Mouse (Mus musculus): ENCODE measurements around the gene Wwc2. TPM values are rescaled to one million over a fixed set of nuclear protein-coding genes. Genes with fewer than 3 reads are reported as not detected.

Gene Wwc2
- polyA plus RNA-seq, 1 experiment from 2014 or later = 4.7 TPM

DNA sequence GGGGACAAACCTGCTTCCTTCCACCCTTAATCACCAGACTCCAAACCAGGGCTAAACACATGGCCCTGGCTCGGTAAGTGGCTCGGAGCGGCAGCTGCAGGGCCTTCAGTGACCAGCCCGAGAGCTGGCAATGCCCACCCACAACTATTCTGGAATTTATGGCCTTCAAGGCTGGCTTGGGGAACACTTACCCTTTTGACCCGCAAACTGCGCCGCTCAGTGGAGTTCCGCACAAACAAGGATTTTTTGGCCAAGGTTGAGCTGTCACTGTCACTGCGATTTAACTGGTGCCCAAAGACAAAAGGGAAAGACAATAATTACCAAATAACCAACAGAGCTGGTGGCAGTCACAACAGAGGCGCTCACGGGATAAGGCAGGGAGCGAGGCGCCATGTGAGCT lies 144.8 kb downstream of the Wwc2 start:
- Histone ChIP-seq H3K36me3 (ENCODE audit: control insufficient read depth, insufficient read depth, low read length) (peaks cover 4% of the 10 kb centered on the region; the same call in 1 of the 2 replicates), H3K9ac (ENCODE audit: low read depth, low read length) (no peak overlapping the region), H3K27ac (ENCODE audit: low read length) (no peak overlapping the region), H3K4me2 (ENCODE audit: low read length) (no peak overlapping the region), H3K27me3 (ENCODE audit: control insufficient read depth, insufficient read depth, low read depth, low read length) (no peaks in the 10 kb centered on the region), H3K9me3 (replicated peaks; ENCODE audit: control insufficient read depth, low read length, poor library complexity, severe bottlenecking) (no peaks in the 10 kb centered on the region), H3K4me3 (ENCODE audit: low read depth, low read length) (no peak overlapping the region), H3K4me1 (ENCODE audit: control insufficient read depth, insufficient read depth, low read length) (no peaks in the 10 kb centered on the region)
- 72% methylated on average over 13 of the region's 13 CpGs for WGBS
- ATAC-seq = no peak

DNA sequence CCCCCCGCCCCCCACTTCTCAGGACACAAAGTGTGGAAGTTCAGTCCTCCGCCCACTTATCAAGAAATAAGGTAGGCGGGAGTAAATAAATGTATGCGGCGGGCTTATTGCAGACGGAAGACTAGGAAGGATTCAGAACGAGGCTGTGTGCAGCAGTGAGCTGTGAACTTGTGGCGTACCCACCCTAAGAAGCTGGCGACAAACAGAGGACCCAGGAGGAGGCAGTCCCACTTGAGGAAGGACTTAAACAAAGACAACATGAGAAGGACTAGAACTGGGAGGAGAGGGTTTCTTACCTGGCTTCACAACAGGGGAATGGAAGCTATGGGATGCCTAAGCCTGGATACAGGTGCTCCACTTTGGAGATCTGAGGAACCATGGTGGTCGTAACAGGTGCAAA lies 147.1 kb downstream of the Wwc2 start:
- H3K36me3 ChIP-seq (ENCODE audit: control insufficient read depth, insufficient read depth, low read length) = peaks cover 9% of the 10 kb centered on the region; the same call in 1 of the 2 replicates
- ATAC-seq = no peak
- H3K9me3 ChIP-seq (replicated peaks; ENCODE audit: control insufficient read depth, low read length, poor library complexity, severe bottlenecking) = no peaks in the 10 kb centered on the region
- H3K27me3 ChIP-seq (ENCODE audit: control insufficient read depth, insufficient read depth, low read depth, low read length) = no peaks in the 10 kb centered on the region
- H3K27ac ChIP-seq (ENCODE audit: low read length) = no peak overlapping the region
- H3K4me3 ChIP-seq (ENCODE audit: low read depth, low read length) = no peak overlapping the region
- no peak overlapping the region for H3K4me2 ChIP-seq (ENCODE audit: low read length)
- WGBS = 96% methylated on average over 10 of the region's 10 CpGs
- no peak overlapping the region for H3K9ac ChIP-seq (ENCODE audit: low read depth, low read length)
- H3K4me1 ChIP-seq (ENCODE audit: control insufficient read depth, insufficient read depth, low read length) = no peaks in the 10 kb centered on the region

- no peak overlapping the region for H3K9ac ChIP-seq (ENCODE audit: low read depth, low read length)
- 83% methylated on average over 7 of the region's 7 CpGs for WGBS
- no peak for ATAC-seq
Observed at GRCm38 (mm10) chr8:47843063-47843462, 147.7 kb downstream of the Wwc2 start.

DNA sequence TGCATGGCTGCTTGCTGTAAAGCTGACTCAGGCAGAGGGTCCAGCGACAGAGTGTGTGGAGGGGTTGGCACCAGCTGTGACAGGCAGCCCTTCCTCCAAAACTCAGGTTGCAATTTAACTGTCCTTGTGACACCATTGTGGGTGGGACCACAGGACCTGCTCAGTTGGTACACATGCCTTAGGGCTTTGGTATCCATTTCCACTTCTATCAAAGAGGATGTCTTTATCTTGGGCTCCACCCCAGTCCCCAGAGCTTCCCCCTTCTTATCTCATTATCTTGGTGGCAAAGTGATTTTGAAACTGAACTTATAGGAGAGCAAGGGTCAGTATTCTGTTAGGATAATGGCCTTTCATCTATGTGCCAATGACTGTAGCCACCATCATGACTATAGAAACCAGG lies 156.8 kb downstream of the Wwc2 start:
- H3K9me3 ChIP-seq (replicated peaks; ENCODE audit: control insufficient read depth, low read length, poor library complexity, severe bottlenecking) = no peaks in the 10 kb centered on the region

More at GRCm38 (mm10) chr8:47843063-47843462, 147.7 kb downstream of the Wwc2 start:
- H3K27ac ChIP-seq (ENCODE audit: low read length) = no peak overlapping the region
- no peak overlapping the region for H3K4me3 ChIP-seq (ENCODE audit: low read depth, low read length)
- no peaks in the 10 kb centered on the region for H3K4me1 ChIP-seq (ENCODE audit: control insufficient read depth, insufficient read depth, low read length)
- H3K4me2 ChIP-seq (ENCODE audit: low read length) = no peak overlapping the region
- H3K27me3 ChIP-seq (ENCODE audit: control insufficient read depth, insufficient read depth, low read depth, low read length) = no peaks in the 10 kb centered on the region
- peaks cover 6% of the 10 kb centered on the region; the same call in 1 of the 2 replicates for H3K36me3 ChIP-seq (ENCODE audit: control insufficient read depth, insufficient read depth, low read length)
- H3K9me3 ChIP-seq (replicated peaks; ENCODE audit: control insufficient read depth, low read length, poor library complexity, severe bottlenecking) = no peaks in the 10 kb centered on the region

GRCm38 (mm10) chr8:47832616-47833015 lies 158.1 kb downstream of the Wwc2 start:
- 85% methylated on average over 6 of the region's 6 CpGs for WGBS
- Histone ChIP-seq H3K36me3 (ENCODE audit: control insufficient read depth, insufficient read depth, low read length) (no peaks in the 10 kb centered on the region), H3K27ac (ENCODE audit: low read length) (no peak overlapping the region), H3K27me3 (ENCODE audit: control insufficient read depth, insufficient read depth, low read depth, low read length) (no peaks in the 10 kb centered on the region), H3K4me2 (ENCODE audit: low read length) (no peak overlapping the region), H3K9ac (ENCODE audit: low read depth, low read length) (no peak overlapping the region), H3K9me3 (replicated peaks; ENCODE audit: control insufficient read depth, low read length, poor library complexity, severe bottlenecking) (no peaks in the 10 kb centered on the region), H3K4me3 (ENCODE audit: low read depth, low read length) (no peak overlapping the region), H3K4me1 (ENCODE audit: control insufficient read depth, insufficient read depth, low read length) (no peaks in the 10 kb centered on the region)
- no peak for ATAC-seq

More for the DNA sequence above, 156.8 kb downstream of the Wwc2 start:
- no peaks in the 10 kb centered on the region for H3K4me1 ChIP-seq (ENCODE audit: control insufficient read depth, insufficient read depth, low read length)
- H3K36me3 ChIP-seq (ENCODE audit: control insufficient read depth, insufficient read depth, low read length) = no peaks in the 10 kb centered on the region
- ATAC-seq = no peak
- no peaks in the 10 kb centered on the region for H3K27me3 ChIP-seq (ENCODE audit: control insufficient read depth, insufficient read depth, low read depth, low read length)
- no peak overlapping the region for H3K4me3 ChIP-seq (ENCODE audit: low read depth, low read length)
- H3K27ac ChIP-seq (ENCODE audit: low read length) = no peak overlapping the region
- H3K9ac ChIP-seq (ENCODE audit: low read depth, low read length) = no peak overlapping the region
- no peak overlapping the region for H3K4me2 ChIP-seq (ENCODE audit: low read length)
- WGBS = 79% methylated on average over 1 of the region's 1 CpGs

- WGBS = 89% methylated on average over 9 of the region's 9 CpGs
- H3K9ac ChIP-seq (ENCODE audit: low read depth, low read length) = no peak overlapping the region
- peaks cover 8% of the 10 kb centered on the region; the same call in 1 of the 2 replicates for H3K4me1 ChIP-seq (ENCODE audit: control insufficient read depth, insufficient read depth, low read length)
- H3K27ac ChIP-seq (ENCODE audit: low read length) = no peak overlapping the region
- H3K36me3 ChIP-seq (ENCODE audit: control insufficient read depth, insufficient read depth, low read length) = no peaks in the 10 kb centered on the region
- no peaks in the 10 kb centered on the region for H3K9me3 ChIP-seq (replicated peaks; ENCODE audit: control insufficient read depth, low read length, poor library complexity, severe bottlenecking)
- ATAC-seq = no peak
- H3K27me3 ChIP-seq (ENCODE audit: control insufficient read depth, insufficient read depth, low read depth, low read length) = no peaks in the 10 kb centered on the region
- no peak overlapping the region for H3K4me2 ChIP-seq (ENCODE audit: low read length)
- H3K4me3 ChIP-seq (ENCODE audit: low read depth, low read length) = no peak overlapping the region
Observed at GRCm38 (mm10) chr8:47826911-47827310, 163.8 kb downstream of the Wwc2 start.

GRCm38 (mm10) chr8:47825596-47825995 lies 165.1 kb downstream of the Wwc2 start:
- Histone ChIP-seq H3K36me3 (ENCODE audit: control insufficient read depth, insufficient read depth, low read length) (no peaks in the 10 kb centered on the region), H3K4me3 (ENCODE audit: low read depth, low read length) (no peak overlapping the region), H3K4me2 (ENCODE audit: low read length) (no peak overlapping the region), H3K27me3 (ENCODE audit: control insufficient read depth, insufficient read depth, low read depth, low read length) (no peaks in the 10 kb centered on the region), H3K9me3 (replicated peaks; ENCODE audit: control insufficient read depth, low read length, poor library complexity, severe bottlenecking) (no peaks in the 10 kb centered on the region), H3K4me1 (ENCODE audit: control insufficient read depth, insufficient read depth, low read length) (peaks cover 8% of the 10 kb centered on the region; the same call in 1 of the 2 replicates), H3K9ac (ENCODE audit: low read depth, low read length) (no peak overlapping the region), H3K27ac (ENCODE audit: low read length) (no peak overlapping the region)
- peak; percentile 16; the same call in 1 of the 2 replicates for ATAC-seq
- WGBS = 59% methylated on average over 5 of the region's 5 CpGs

GRCm38 (mm10) chr8:47824182-47824581 lies 166.5 kb downstream of the Wwc2 start, which contains the start of gene Cldn22:
Gene Cldn22 (plus strand): TSS chr8:47824482.
- Histone ChIP-seq H3K4me1 (ENCODE audit: control insufficient read depth, insufficient read depth, low read length) (peaks cover 8% of the 10 kb centered on the region; the same call in 1 of the 2 replicates), H3K27ac (ENCODE audit: low read length) (no peak within 1 kb of the TSS), H3K9me3 (replicated peaks; ENCODE audit: control insufficient read depth, low read length, poor library complexity, severe bottlenecking) (no peaks in the 10 kb centered on the region), H3K9ac (ENCODE audit: low read depth, low read length) (no peak within 1 kb of the TSS), H3K27me3 (ENCODE audit: control insufficient read depth, insufficient read depth, low read depth, low read length) (no peaks in the 10 kb centered on the region), H3K4me2 (ENCODE audit: low read length) (no peak within 1 kb of the TSS), H3K36me3 (ENCODE audit: control insufficient read depth, insufficient read depth, low read length) (no peaks in the 10 kb centered on the region), H3K4me3 (ENCODE audit: low read depth, low read length) (no peak within 1 kb of the TSS)
- no peak for ATAC-seq
- WGBS = 28% methylated on average over 13 of the region's 13 CpGs

DNA sequence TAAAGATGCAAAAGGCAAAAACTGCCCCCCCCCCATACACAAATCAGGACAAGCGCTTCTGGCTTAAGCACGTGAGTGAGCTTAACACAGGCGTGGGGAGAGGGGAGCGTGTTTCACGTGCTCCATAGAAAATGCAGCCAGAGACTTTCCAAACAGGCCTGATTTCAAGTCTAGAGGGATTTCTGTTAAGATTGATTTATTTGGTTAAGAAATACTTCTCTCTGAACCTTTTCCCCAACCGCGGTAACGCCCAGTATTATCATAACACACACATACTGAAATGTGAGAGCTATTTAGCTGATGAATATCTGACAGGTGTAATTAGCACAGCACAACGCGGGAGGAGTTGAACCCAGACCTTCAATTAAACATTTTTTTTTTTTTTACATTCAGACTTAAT lies 166.9 kb downstream of the Wwc2 start:
- Histone ChIP-seq H3K27me3 (ENCODE audit: control insufficient read depth, insufficient read depth, low read depth, low read length) (no peaks in the 10 kb centered on the region), H3K36me3 (ENCODE audit: control insufficient read depth, insufficient read depth, low read length) (no peaks in the 10 kb centered on the region), H3K4me2 (ENCODE audit: low read length) (no peak overlapping the region), H3K27ac (ENCODE audit: low read length) (no peak overlapping the region), H3K9me3 (replicated peaks; ENCODE audit: control insufficient read depth, low read length, poor library complexity, severe bottlenecking) (no peaks in the 10 kb centered on the region), H3K4me1 (ENCODE audit: control insufficient read depth, insufficient read depth, low read length) (peaks cover 8% of the 10 kb centered on the region; the same call in 1 of the 2 replicates), H3K9ac (ENCODE audit: low read depth, low read length) (no peak overlapping the region), H3K4me3 (ENCODE audit: low read depth, low read length) (no peak overlapping the region)
- ATAC-seq = no peak
- 55% methylated on average over 10 of the region's 10 CpGs for WGBS

Measured in midbrain, embryonic 16.5 days (tissue).